Mouse (Mus musculus): ENCODE measurements around the gene Olfr987. TPM values are rescaled to one million over a fixed set of nuclear protein-coding genes. Genes with fewer than 3 reads are reported as not detected.
"Not testable (repeated sequence)": the region's sequence is repeated elsewhere in the genome, so short reads cannot be mapped to it uniquely, and the experiment has no call there.

Gene Olfr987
- not detected in 2 replicates for polyA plus RNA-seq (2014; fragmentation: Nextera tagmentation; extraction: Ambion mirVana)

GRCm38 (mm10) chr2:85339215-85339614, at the start of gene Olfr987:
TSS of gene Olfr987 (minus strand) at chr2:85339315.
- not testable (repeated sequence) for H3K36me3 ChIP-seq (ENCODE audit: control insufficient read depth, insufficient read depth, low read length); H3K4me3 ChIP-seq (ENCODE audit: control insufficient read depth in 1 of 2, insufficient read depth in 1 of 2, low read depth in 1 of 2, low read length in 2 of 2); H3K9ac ChIP-seq (ENCODE audit: low read length); H3K27ac ChIP-seq (replicated peaks in 1 of 2; ENCODE audit: control insufficient read depth in 1 of 2, insufficient read depth in 1 of 2, low read depth in 2 of 2, low read length in 2 of 2); H3K4me2 ChIP-seq (ENCODE audit: low read length); H3K4me1 ChIP-seq (ENCODE audit: control insufficient read depth in 2 of 2, insufficient read depth in 2 of 2, low read length in 2 of 2); ATAC-seq (ENCODE audit: insufficient number of reproducible peaks, insufficient read depth, low FRiP score, low read depth); H3K9me3 ChIP-seq (ENCODE audit: control insufficient read depth, low read length); H3K27me3 ChIP-seq (ENCODE audit: control insufficient read depth, insufficient read depth, low read length)

DNA sequence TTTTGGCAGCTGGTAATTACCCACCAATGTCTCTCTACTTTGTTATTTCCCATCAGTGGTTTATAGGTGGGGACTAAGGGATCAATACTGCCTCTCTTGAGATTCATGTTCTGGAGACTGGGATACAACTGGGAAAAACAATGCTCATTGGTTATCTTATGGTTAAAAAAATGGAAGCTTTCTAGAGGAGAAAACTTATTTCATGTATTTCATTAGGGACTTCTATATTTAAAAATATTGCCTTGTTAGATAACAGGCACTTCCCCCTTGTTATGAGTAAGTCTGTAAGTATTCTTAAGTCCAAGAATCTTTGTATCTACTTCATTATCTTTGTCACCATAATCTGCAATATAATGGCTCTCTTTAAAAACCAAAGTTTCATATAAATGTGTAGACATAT, 24.0 kb upstream of the Olfr987 start, which contains the start of gene Olfr988:
TSS of gene Olfr988 (minus strand) at position 101 of the 400 bp plus-strand sequence.
- ATAC-seq (ENCODE audit: insufficient number of reproducible peaks, insufficient read depth, low FRiP score, low read depth); H3K4me1 ChIP-seq (ENCODE audit: control insufficient read depth in 2 of 2, insufficient read depth in 2 of 2, low read length in 2 of 2): not testable (repeated sequence)

GRCm38 (mm10) chr2:85339972-85340371, 857 bp upstream of the Olfr987 start:
- Histone ChIP-seq H3K9ac (ENCODE audit: low read length) (no peak overlapping the region), H3K27ac (replicated peaks in 1 of 2; ENCODE audit: control insufficient read depth in 1 of 2, insufficient read depth in 1 of 2, low read depth in 2 of 2, low read length in 2 of 2) (no peak overlapping the region), H3K9me3 (ENCODE audit: control insufficient read depth, low read length) (no peaks in the 10 kb centered on the region), H3K4me3 (ENCODE audit: control insufficient read depth in 1 of 2, insufficient read depth in 1 of 2, low read depth in 1 of 2, low read length in 2 of 2) (no peak overlapping the region), H3K4me1 (ENCODE audit: control insufficient read depth in 2 of 2, insufficient read depth in 2 of 2, low read length in 2 of 2) (no peaks in the 10 kb centered on the region), H3K36me3 (ENCODE audit: control insufficient read depth, insufficient read depth, low read length) (no peaks in the 10 kb centered on the region), H3K27me3 (ENCODE audit: control insufficient read depth, insufficient read depth, low read length) (no peaks in the 10 kb centered on the region), H3K4me2 (ENCODE audit: low read length) (no peak overlapping the region)
- 37% methylated on average over 7 of the region's 7 CpGs for WGBS
- no peak for ATAC-seq (ENCODE audit: insufficient number of reproducible peaks, insufficient read depth, low FRiP score, low read depth)

More for the DNA sequence above, 24.0 kb upstream of the Olfr987 start, which contains the start of gene Olfr988:
- H3K9me3 ChIP-seq (ENCODE audit: control insufficient read depth, low read length); H3K9ac ChIP-seq (ENCODE audit: low read length); H3K27me3 ChIP-seq (ENCODE audit: control insufficient read depth, insufficient read depth, low read length); H3K36me3 ChIP-seq (ENCODE audit: control insufficient read depth, insufficient read depth, low read length); H3K4me2 ChIP-seq (ENCODE audit: low read length); H3K4me3 ChIP-seq (ENCODE audit: control insufficient read depth in 1 of 2, insufficient read depth in 1 of 2, low read depth in 1 of 2, low read length in 2 of 2); H3K27ac ChIP-seq (replicated peaks in 1 of 2; ENCODE audit: control insufficient read depth in 1 of 2, insufficient read depth in 1 of 2, low read depth in 2 of 2, low read length in 2 of 2): not testable (repeated sequence)

DNA sequence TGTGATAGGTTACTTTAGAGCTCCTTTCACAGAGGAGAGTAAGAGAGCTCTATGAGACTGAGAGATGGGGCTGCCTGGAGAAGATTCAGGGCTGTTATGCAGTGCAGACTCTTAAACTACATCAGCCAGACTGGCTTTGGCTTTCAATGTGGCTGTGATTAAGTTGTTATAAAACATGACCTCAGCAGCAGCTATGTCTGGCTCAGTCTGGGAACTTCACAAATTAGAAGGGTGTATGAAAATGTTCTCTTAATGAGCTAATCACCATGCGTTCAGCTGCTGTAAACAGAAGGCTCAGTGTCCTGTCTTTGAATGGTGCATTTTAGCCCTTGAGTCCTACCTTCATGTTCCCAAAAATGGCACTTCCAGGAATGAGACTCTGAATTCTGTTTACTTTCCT, 20.0 kb downstream of the Olfr987 start:
- Histone ChIP-seq H3K4me2 (ENCODE audit: low read length) (no peak overlapping the region), H3K9me3 (ENCODE audit: control insufficient read depth, low read length) (no peaks in the 10 kb centered on the region), H3K4me1 (ENCODE audit: control insufficient read depth in 2 of 2, insufficient read depth in 2 of 2, low read length in 2 of 2) (no peaks in the 10 kb centered on the region), H3K27ac (replicated peaks in 1 of 2; ENCODE audit: control insufficient read depth in 1 of 2, insufficient read depth in 1 of 2, low read depth in 2 of 2, low read length in 2 of 2) (no peak overlapping the region), H3K9ac (ENCODE audit: low read length) (no peak overlapping the region), H3K4me3 (ENCODE audit: control insufficient read depth in 1 of 2, insufficient read depth in 1 of 2, low read depth in 1 of 2, low read length in 2 of 2) (no peak overlapping the region), H3K27me3 (ENCODE audit: control insufficient read depth, insufficient read depth, low read length) (no peaks in the 10 kb centered on the region), H3K36me3 (ENCODE audit: control insufficient read depth, insufficient read depth, low read length) (no peaks in the 10 kb centered on the region)
- 80% methylated on average over 1 of the region's 1 CpGs for WGBS
- ATAC-seq (ENCODE audit: insufficient number of reproducible peaks, insufficient read depth, low FRiP score, low read depth) = no peak

GRCm38 (mm10) chr2:85285406-85285805, 53.7 kb downstream of the Olfr987 start:
- Histone ChIP-seq H3K27me3 (ENCODE audit: control insufficient read depth, insufficient read depth, low read length) (no peaks in the 10 kb centered on the region), H3K4me2 (ENCODE audit: low read length) (no peak overlapping the region), H3K9me3 (ENCODE audit: control insufficient read depth, low read length) (no peaks in the 10 kb centered on the region), H3K4me1 (ENCODE audit: control insufficient read depth in 2 of 2, insufficient read depth in 2 of 2, low read length in 2 of 2) (peaks cover 4 to 5% of the 10 kb centered on the region in 2 experiments; a peak in 3 of 4 replicates), H3K27ac (replicated peaks in 1 of 2; ENCODE audit: control insufficient read depth in 1 of 2, insufficient read depth in 1 of 2, low read depth in 2 of 2, low read length in 2 of 2) (no peak overlapping the region), H3K9ac (ENCODE audit: low read length) (no peak overlapping the region), H3K36me3 (ENCODE audit: control insufficient read depth, insufficient read depth, low read length) (no peaks in the 10 kb centered on the region), H3K4me3 (ENCODE audit: control insufficient read depth in 1 of 2, insufficient read depth in 1 of 2, low read depth in 1 of 2, low read length in 2 of 2) (no peak overlapping the region)
- no peak for ATAC-seq (ENCODE audit: insufficient number of reproducible peaks, insufficient read depth, low FRiP score, low read depth)
- 45% methylated on average over 1 of the region's 1 CpGs for whole genome bisulfite sequencing

DNA sequence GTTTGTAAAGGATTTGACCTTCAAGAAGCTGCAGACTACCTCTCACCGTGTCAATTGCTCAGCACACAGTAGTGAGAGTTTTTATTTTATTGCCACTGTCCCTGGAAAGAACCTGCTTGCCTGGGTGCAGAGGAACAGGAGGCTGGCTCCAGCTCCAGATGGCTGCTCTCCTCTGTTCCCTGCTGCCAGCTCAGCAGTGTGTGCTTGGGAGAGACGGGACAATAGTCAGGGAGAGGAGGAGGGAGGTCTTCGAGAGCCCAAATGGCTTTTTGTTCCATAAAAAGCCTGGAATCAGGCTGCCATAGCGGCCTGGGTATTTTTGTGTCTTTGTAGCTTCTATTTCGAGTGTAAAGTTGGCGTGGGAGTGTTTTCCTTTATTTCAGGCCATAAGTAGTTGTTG, 54.5 kb downstream of the Olfr987 start:
- Histone ChIP-seq H3K9me3 (ENCODE audit: control insufficient read depth, low read length) (no peaks in the 10 kb centered on the region), H3K4me1 (ENCODE audit: control insufficient read depth in 2 of 2, insufficient read depth in 2 of 2, low read length in 2 of 2) (peaks cover 4 to 5% of the 10 kb centered on the region in 2 experiments; a peak in 3 of 4 replicates), H3K36me3 (ENCODE audit: control insufficient read depth, insufficient read depth, low read length) (no peaks in the 10 kb centered on the region), H3K4me2 (ENCODE audit: low read length) (peak overlapping the region; percentile 38; the same call in 1 of the 2 replicates), H3K27me3 (ENCODE audit: control insufficient read depth, insufficient read depth, low read length) (no peaks in the 10 kb centered on the region), H3K27ac (replicated peaks in 1 of 2; ENCODE audit: control insufficient read depth in 1 of 2, insufficient read depth in 1 of 2, low read depth in 2 of 2, low read length in 2 of 2) (peak overlapping the region; percentile 62 to 75; a peak in 3 of 4 replicates), H3K9ac (ENCODE audit: low read length) (0 out of 2 replicates have a peak overlapping the region, but pooled peaks have one; percentile 17), H3K4me3 (ENCODE audit: control insufficient read depth in 1 of 2, insufficient read depth in 1 of 2, low read depth in 1 of 2, low read length in 2 of 2) (no peak overlapping the region)
- 12% methylated on average over 6 of the region's 6 CpGs for WGBS
- ATAC-seq (ENCODE audit: insufficient number of reproducible peaks, insufficient read depth, low FRiP score, low read depth) = no peak

GRCm38 (mm10) chr2:85283631-85284466, 55.3 kb downstream of the Olfr987 start:
- no peaks in the 10 kb centered on the region for H3K9me3 ChIP-seq (ENCODE audit: control insufficient read depth, low read length)
- peaks cover 4 to 5% of the 10 kb centered on the region in 2 experiments; a peak in 3 of 4 replicates for H3K4me1 ChIP-seq (ENCODE audit: control insufficient read depth in 2 of 2, insufficient read depth in 2 of 2, low read length in 2 of 2)
- H3K27ac ChIP-seq (replicated peaks in 1 of 2; ENCODE audit: control insufficient read depth in 1 of 2, insufficient read depth in 1 of 2, low read depth in 2 of 2, low read length in 2 of 2) = peak overlapping the region; percentile 62 to 75; a peak in 3 of 4 replicates
- no peak for ATAC-seq (ENCODE audit: insufficient number of reproducible peaks, insufficient read depth, low FRiP score, low read depth)
- no peaks in the 10 kb centered on the region for H3K36me3 ChIP-seq (ENCODE audit: control insufficient read depth, insufficient read depth, low read length)
- H3K4me3 ChIP-seq (ENCODE audit: control insufficient read depth in 1 of 2, insufficient read depth in 1 of 2, low read depth in 1 of 2, low read length in 2 of 2) = no peak overlapping the region
- no peak overlapping the region for H3K9ac ChIP-seq (ENCODE audit: low read length)
- H3K27me3 ChIP-seq (ENCODE audit: control insufficient read depth, insufficient read depth, low read length) = no peaks in the 10 kb centered on the region
- WGBS = 84% methylated on average over 8 of the region's 8 CpGs
- no peak overlapping the region for H3K4me2 ChIP-seq (ENCODE audit: low read length)
